Mouse (Mus musculus) forebrain, embryonic 11.5 days (tissue): ENCODE data around the gene Prpf6. TPM values are rescaled to one million over a fixed set of nuclear protein-coding genes. Genes with fewer than 3 reads are reported as not detected.

ENCODE experiments used
- ATAC-seq: fragments of 200-750 bp; cut with Nextera tagmentation; replicated peaks from 2 replicates; pipeline ENCODE4 v1.8.0; 2017; ENCODE audit warnings: moderate TSS enrichment; ENCODE audit not compliant: low FRiP score
- DNase-seq: peaks from one replicate; pipeline ENCODE4 v3.0.0-alpha.2; 2017; ENCODE audit warnings: low spot score
- H3K27ac ChIP-seq: fragments of 300-500 bp; sonication (generic); 2 replicates; pipeline ENCODE4 v1.5.1; 2014; ENCODE audit warnings: low read depth, low read length
- H3K27me3 ChIP-seq: fragments of 300-500 bp; sonication (generic); 2 replicates; pipeline ENCODE4 v1.6.1; 2014; ENCODE audit warnings: mild to moderate bottlenecking, low read length, mixed read lengths; ENCODE audit not compliant: control insufficient read depth, insufficient read depth
- H3K36me3 ChIP-seq: fragments of 300-500 bp; sonication (generic); 2 replicates; pipeline ENCODE4 v1.6.1; 2014; ENCODE audit warnings: mild to moderate bottlenecking, low read length, moderate library complexity, mixed read lengths; ENCODE audit not compliant: control insufficient read depth, insufficient read depth
- H3K4me1 ChIP-seq: fragments of 300-500 bp; sonication (generic); replicated peaks from 2 replicates; pipeline ENCODE4 v1.6.1; 2014; ENCODE audit warnings: low read length, mixed read lengths; ENCODE audit not compliant: control insufficient read depth, insufficient read depth
- H3K4me2 ChIP-seq: fragments of 300-500 bp; sonication (generic); 2 replicates; pipeline ENCODE4 v1.6.1; 2014; ENCODE audit warnings: low read depth, mild to moderate bottlenecking, low read length, moderate library complexity, mixed read lengths; ENCODE audit not compliant: severe bottlenecking
- H3K4me3 ChIP-seq: fragments of 300-500 bp; sonication (generic); 2 replicates; pipeline ENCODE4 v1.5.1; 2014; ENCODE audit warnings: low read depth, low read length
- H3K9ac ChIP-seq: fragments of 300-500 bp; sonication (generic); 2 replicates; pipeline ENCODE4 v1.6.1; 2014; ENCODE audit warnings: low read length
- H3K9me3 ChIP-seq: fragments of 300-500 bp; sonication (generic); 2 replicates; pipeline ENCODE4 v1.6.1; 2016; ENCODE audit warnings: low read length, mixed read lengths; ENCODE audit not compliant: control insufficient read depth
- WGBS: fragments of 180-500 bp; shearing (Covaris S2); extraction: QIAGEN DNeasy Blood & Tissue Kit; methylation state at CpG from one replicate; pipeline ENCODE4 v1.1.7; 2014; 5-methylcytosine and 5-hydroxymethylcytosine counted together
- polyA plus RNA-seq: library from polyadenylated mRNA; unstranded; fragments of >200 nt; fragmentation: Nextera tagmentation; extraction: Ambion mirVana; gene quantifications from 2 replicates; pipeline ENCODE4 v1.2.1, GENCODE M21; 2014

Prpf6 gene
- polyA plus RNA-seq, 1 experiment from 2014 or later: 76.5 TPM

DNA sequence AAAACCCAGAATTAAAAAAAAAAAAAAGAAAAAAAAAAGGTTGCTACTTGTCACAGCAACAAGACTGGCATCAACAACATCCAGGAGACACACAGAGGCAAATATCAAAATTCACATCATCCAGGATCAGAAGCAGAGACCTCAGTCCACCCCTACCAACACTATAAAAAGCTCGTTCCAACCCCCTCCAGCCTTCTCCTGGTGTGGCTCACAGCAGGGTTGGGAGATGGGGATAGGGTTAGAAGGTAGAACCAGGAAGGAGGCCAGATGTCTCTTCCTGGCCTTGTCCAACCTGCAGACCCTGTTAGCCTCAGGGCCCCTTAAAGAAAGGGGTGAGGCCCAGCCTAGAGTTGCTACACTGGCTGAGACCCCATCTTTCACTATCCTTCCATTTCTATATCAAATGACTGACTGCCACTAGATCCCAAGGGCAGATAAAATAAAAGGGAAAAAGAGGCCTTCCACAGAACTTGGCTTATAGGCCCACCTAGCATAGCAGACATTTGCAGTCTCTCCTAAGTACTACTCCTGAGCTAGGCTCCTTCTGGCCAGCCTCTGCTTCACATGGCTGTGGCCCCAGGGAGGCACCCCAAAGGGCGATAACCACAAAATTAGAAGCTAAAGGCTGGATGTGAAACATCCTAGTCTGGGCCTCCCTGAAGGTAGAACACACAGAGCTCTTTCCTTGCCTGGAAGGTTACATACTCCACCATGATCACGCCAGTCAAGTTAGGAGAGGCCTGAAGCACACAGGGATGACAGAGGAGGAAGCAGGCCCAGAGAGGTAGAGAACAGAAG lies 8.0 kb upstream of the Prpf6 start:
- no peak overlapping the region for H3K27ac ChIP-seq
- 89% methylated on average over 3 of the region's 3 CpGs for WGBS
- H3K4me2 ChIP-seq: no peak overlapping the region
- H3K9me3 ChIP-seq: no peaks in the 10 kb centered on the region
- H3K36me3 ChIP-seq: peaks cover 9% of the 10 kb centered on the region; the same call in 1 of the 2 replicates
- DNase-seq: no peak
- ATAC-seq: no peak
- H3K9ac ChIP-seq: no peak overlapping the region
- peaks cover 4% of the 10 kb centered on the region; the same call in 1 of the 2 replicates for H3K4me1 ChIP-seq
- no peak overlapping the region for H3K4me3 ChIP-seq
- H3K27me3 ChIP-seq: no peaks in the 10 kb centered on the region

DNA sequence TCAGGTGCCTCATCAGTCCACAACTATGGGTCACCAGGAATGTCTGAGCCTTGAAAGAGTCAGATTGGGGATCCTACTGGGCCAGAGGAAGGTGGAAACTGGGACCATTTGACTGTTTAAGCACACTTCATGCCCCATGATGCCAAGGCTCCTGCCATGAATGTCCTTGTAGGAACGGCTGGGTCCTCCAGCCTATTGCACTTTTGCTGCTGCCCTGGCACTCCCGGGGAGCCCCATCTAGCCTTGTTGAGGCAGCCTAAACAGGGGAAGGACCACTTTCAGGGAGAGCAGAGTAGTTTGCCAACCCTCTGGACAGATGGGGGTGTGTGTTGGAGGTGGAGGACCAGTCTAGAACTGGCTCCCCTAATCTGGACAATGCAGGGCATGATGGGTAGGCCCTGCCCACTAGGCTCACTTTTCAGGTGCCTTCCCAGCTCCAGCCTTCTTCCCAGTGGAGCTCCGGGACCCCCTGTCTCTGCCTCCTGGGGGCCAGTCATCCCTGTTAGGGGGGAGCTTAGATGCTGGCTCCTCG lies 7.2 kb upstream of the Prpf6 start, which contains the start of gene Uckl1:
Uckl1 (minus strand) TSS at position 482 of the 532 bp plus-strand sequence.
- peaks cover 12% of the 10 kb centered on the region; the same call in 1 of the 2 replicates for H3K36me3 ChIP-seq
- no peaks in the 10 kb centered on the region for H3K9me3 ChIP-seq
- H3K4me2 ChIP-seq: no peak within 1 kb of the TSS
- no peak within 1 kb of the TSS for H3K27ac ChIP-seq
- H3K4me3 ChIP-seq: no peak within 1 kb of the TSS
- H3K27me3 ChIP-seq: no peaks in the 10 kb centered on the region
- ATAC-seq: no peak
- peaks cover 4% of the 10 kb centered on the region; the same call in 1 of the 2 replicates for H3K4me1 ChIP-seq
- 99% methylated on average over 4 of the region's 4 CpGs for WGBS
- H3K9ac ChIP-seq: no peak within 1 kb of the TSS
- peak; percentile 49 for DNase-seq

GRCm38 (mm10) chr2:181585506-181585905 lies 6.2 kb upstream of the Prpf6 start:
- peaks cover 4% of the 10 kb centered on the region; the same call in 1 of the 2 replicates for H3K4me1 ChIP-seq
- H3K27ac ChIP-seq: no peak overlapping the region
- H3K36me3 ChIP-seq: peaks cover 14% of the 10 kb centered on the region; the same call in 1 of the 2 replicates
- ATAC-seq: no peak
- H3K4me3 ChIP-seq: no peak overlapping the region
- no peaks in the 10 kb centered on the region for H3K27me3 ChIP-seq
- no peak overlapping the region for H3K4me2 ChIP-seq
- no peaks in the 10 kb centered on the region for H3K9me3 ChIP-seq
- no peak overlapping the region for H3K9ac ChIP-seq
- peak; percentile 25 for DNase-seq
- WGBS: 92% methylated on average over 5 of the region's 5 CpGs

DNA sequence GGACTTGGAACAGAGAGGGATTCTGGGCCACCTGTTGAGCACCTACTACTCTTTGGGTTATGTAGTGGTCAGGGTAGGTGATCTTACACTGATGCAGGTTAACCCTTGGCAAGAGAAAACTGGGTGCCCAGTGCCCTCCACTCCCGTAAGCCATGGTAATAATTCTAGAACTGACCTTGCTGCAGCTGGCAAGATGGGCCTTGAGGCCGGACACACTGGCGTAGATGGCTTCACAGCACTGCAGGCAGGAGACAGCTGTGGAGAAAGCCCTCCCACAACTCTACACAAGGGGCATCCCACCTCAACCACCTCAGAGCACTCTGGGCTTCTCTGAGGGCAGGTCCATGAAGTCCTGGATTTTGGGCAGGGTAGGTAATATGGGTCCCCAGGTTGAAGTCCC lies 5.5 kb upstream of the Prpf6 start:
- peak; percentile 29 for DNase-seq
- ATAC-seq: no peak
- no peak overlapping the region for H3K4me2 ChIP-seq
- no peak overlapping the region for H3K27ac ChIP-seq
- no peaks in the 10 kb centered on the region for H3K4me1 ChIP-seq
- 93% methylated on average over 3 of the region's 3 CpGs for WGBS
- H3K27me3 ChIP-seq: no peaks in the 10 kb centered on the region
- no peak overlapping the region for H3K9ac ChIP-seq
- H3K36me3 ChIP-seq: peaks cover 14% of the 10 kb centered on the region; the same call in 1 of the 2 replicates
- no peaks in the 10 kb centered on the region for H3K9me3 ChIP-seq
- H3K4me3 ChIP-seq: no peak overlapping the region

GRCm38 (mm10) chr2:181587796-181588195 lies 3.9 kb upstream of the Prpf6 start:
- Histone ChIP-seq H3K36me3 (peaks cover 14% of the 10 kb centered on the region; the same call in 1 of the 2 replicates), H3K4me3 (no peak overlapping the region), H3K9me3 (no peaks in the 10 kb centered on the region), H3K9ac (no peak overlapping the region), H3K4me2 (no peak overlapping the region), H3K4me1 (peaks cover 2% of the 10 kb centered on the region; the same call in 1 of the 2 replicates), H3K27ac (no peak overlapping the region), H3K27me3 (no peaks in the 10 kb centered on the region)
- ATAC-seq (no peak), DNase-seq (peak; percentile 47)
- WGBS: 77% methylated on average over 6 of the region's 6 CpGs

- Histone ChIP-seq H3K36me3 (peaks cover 14% of the 10 kb centered on the region; the same call in 1 of the 2 replicates), H3K4me3 (no peak overlapping the region), H3K27ac (no peak overlapping the region), H3K27me3 (no peaks in the 10 kb centered on the region), H3K4me1 (peaks cover 5% of the 10 kb centered on the region; the same call in 1 of the 2 replicates), H3K4me2 (no peak overlapping the region), H3K9me3 (no peaks in the 10 kb centered on the region), H3K9ac (no peak overlapping the region)
- no peak for ATAC-seq
- peak; percentile 50 for DNase-seq
- 93% methylated on average over 11 of the region's 11 CpGs for WGBS
Measured at GRCm38 (mm10) chr2:181588229-181588780, 3.4 kb upstream of the Prpf6 start.

GRCm38 (mm10) chr2:181589011-181589731 lies 2.5 kb upstream of the Prpf6 start:
- no peak overlapping the region for H3K9ac ChIP-seq
- no peak overlapping the region for H3K4me2 ChIP-seq
- H3K4me1 ChIP-seq: peaks cover 5% of the 10 kb centered on the region; the same call in 1 of the 2 replicates
- H3K4me3 ChIP-seq: no peak overlapping the region
- peak; percentile 43 for DNase-seq
- H3K9me3 ChIP-seq: no peaks in the 10 kb centered on the region
- H3K36me3 ChIP-seq: peaks cover 14% of the 10 kb centered on the region; the same call in 1 of the 2 replicates
- 94% methylated on average over 10 of the region's 10 CpGs for whole genome bisulfite sequencing
- no peak for ATAC-seq
- H3K27ac ChIP-seq: no peak overlapping the region
- no peaks in the 10 kb centered on the region for H3K27me3 ChIP-seq

DNA sequence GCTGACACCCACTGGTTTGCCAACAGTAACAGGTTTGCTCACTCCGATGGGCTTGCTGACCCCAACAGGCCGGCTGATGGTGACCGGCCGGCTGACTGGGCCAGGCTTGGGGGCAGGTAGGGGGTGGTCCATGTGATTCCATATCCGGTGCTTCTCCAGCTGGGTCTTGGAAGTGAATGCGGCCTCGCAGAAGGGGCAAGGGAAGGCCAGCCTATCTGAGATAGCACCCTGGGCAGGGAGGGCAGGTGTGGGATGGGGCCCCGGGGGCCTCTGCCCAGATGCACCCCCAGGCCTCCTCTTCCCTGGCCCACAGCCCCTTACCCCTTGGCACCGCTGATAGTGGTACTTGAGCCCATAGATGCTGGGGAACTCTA lies 1.9 kb upstream of the Prpf6 start:
- Histone ChIP-seq H3K4me2 (no peak overlapping the region), H3K9me3 (no peaks in the 10 kb centered on the region), H3K27ac (no peak overlapping the region), H3K9ac (no peak overlapping the region), H3K4me1 (peaks cover 5% of the 10 kb centered on the region; the same call in 1 of the 2 replicates), H3K27me3 (no peaks in the 10 kb centered on the region), H3K36me3 (peaks cover 12% of the 10 kb centered on the region; the same call in 1 of the 2 replicates), H3K4me3 (no peak overlapping the region)
- WGBS: 98% methylated on average over 9 of the region's 9 CpGs
- DNase-seq (peak; percentile 43), ATAC-seq (no peak)
